Mouse (Mus musculus) midbrain, embryonic 13.5 days (tissue): ENCODE measurements around the gene Impdh2. TPM values are rescaled to one million over a fixed set of nuclear protein-coding genes. Genes with fewer than 3 reads are reported as not detected.

Source experiments
- ATAC-seq: fragments of 200-750 bp; cut with Nextera tagmentation; 2 replicates; pipeline ENCODE4 v1.8.0; 2017; ENCODE audit warnings: mild to moderate bottlenecking, moderate TSS enrichment, moderate library complexity
- H3K27ac ChIP-seq: fragments of 300-500 bp; sonication (generic); 2 replicates; pipeline ENCODE4 v1.5.1; 2015; ENCODE audit warnings: inconsistent platforms, mild to moderate bottlenecking, moderate library complexity
- H3K27me3 ChIP-seq: fragments of 300-500 bp; sonication (generic); 2 replicates; pipeline ENCODE4 v1.6.1; 2015; ENCODE audit warnings: mild to moderate bottlenecking, inconsistent platforms
- H3K36me3 ChIP-seq: fragments of 300-500 bp; sonication (generic); 2 replicates; pipeline ENCODE4 v1.6.1; 2015; ENCODE audit warnings: mild to moderate bottlenecking, inconsistent platforms
- H3K4me1 ChIP-seq: fragments of 300-500 bp; sonication (generic); replicated peaks from 2 replicates; pipeline ENCODE4 v1.6.1; 2015; ENCODE audit warnings: inconsistent platforms
- H3K4me2 ChIP-seq: fragments of 300-500 bp; sonication (generic); replicated peaks from 2 replicates; pipeline ENCODE4 v1.6.1; 2015; ENCODE audit warnings: moderate library complexity, mild to moderate bottlenecking, inconsistent platforms
- H3K4me3 ChIP-seq: fragments of 300-500 bp; sonication (generic); replicated peaks from 2 replicates; pipeline ENCODE4 v1.5.1; 2015; ENCODE audit warnings: mild to moderate bottlenecking, inconsistent platforms
- H3K9ac ChIP-seq: fragments of 300-500 bp; sonication (generic); replicated peaks from 2 replicates; pipeline ENCODE4 v1.6.1; 2015; ENCODE audit warnings: mild to moderate bottlenecking, inconsistent platforms
- H3K9me3 ChIP-seq: fragments of 300-500 bp; sonication (generic); 2 replicates; pipeline ENCODE4 v1.6.1; 2016; ENCODE audit warnings: mild to moderate bottlenecking, inconsistent platforms
- WGBS: fragments of 180-500 bp; shearing (Covaris S2); methylation state at CpG from one replicate; pipeline ENCODE4 v1.1.7; 2015; 5-methylcytosine and 5-hydroxymethylcytosine counted together
- polyA plus RNA-seq: library from polyadenylated mRNA; unstranded; fragments of >200 nt; fragmentation: Nextera tagmentation; extraction: Ambion mirVana; gene quantifications from 2 replicates; pipeline ENCODE4 v1.2.1, GENCODE M21; 2015

The Impdh2 gene
- polyA plus RNA-seq, 1 experiment from 2014 or later, result 115 TPM

- Histone ChIP-seq H3K4me1 (peaks cover 14% of the 10 kb centered on the region), H3K4me3 (no peak overlapping the region), H3K36me3 (peaks cover 78% of the 10 kb centered on the region), H3K27me3 (no peaks in the 10 kb centered on the region), H3K9ac (no peak overlapping the region), H3K4me2 (no peak overlapping the region), H3K9me3 (no peaks in the 10 kb centered on the region), H3K27ac (no peak overlapping the region)
- 92% methylated on average over 4 of the region's 4 CpGs for WGBS
- ATAC-seq, result no peak
Measured at GRCm38 (mm10) chr9:108559169-108559568, 917 bp upstream of the Impdh2 start.

GRCm38 (mm10) chr9:108563671-108564070 is 3.6 kb downstream of the Impdh2 start:
- no peak overlapping the region for H3K27ac ChIP-seq
- H3K4me3 ChIP-seq, result no peak overlapping the region
- no peak overlapping the region for H3K4me2 ChIP-seq
- H3K9ac ChIP-seq, result no peak overlapping the region
- H3K27me3 ChIP-seq, result no peaks in the 10 kb centered on the region
- ATAC-seq, result no peak
- WGBS, result 95% methylated on average over 8 of the region's 8 CpGs
- H3K9me3 ChIP-seq, result no peaks in the 10 kb centered on the region
- peaks cover 36% of the 10 kb centered on the region for H3K4me1 ChIP-seq
- peaks cover 56% of the 10 kb centered on the region for H3K36me3 ChIP-seq

- ATAC-seq, result no peak
- no peak overlapping the region for H3K4me3 ChIP-seq
Measured at GRCm38 (mm10) chr9:108564131-108564530, 4.0 kb downstream of the Impdh2 start.

GRCm38 (mm10) chr9:108565881-108566814 is 6.1 kb downstream of the Impdh2 start:
- Histone ChIP-seq H3K4me2 (peak overlapping the region; percentile 94), H3K9me3 (no peaks in the 10 kb centered on the region), H3K27me3 (no peaks in the 10 kb centered on the region), H3K27ac (peak overlapping the region; percentile 97), H3K4me3 (peak overlapping the region; percentile 80), H3K9ac (peak overlapping the region; percentile 88), H3K36me3 (peaks cover 52% of the 10 kb centered on the region), H3K4me1 (peaks cover 50% of the 10 kb centered on the region)
- WGBS, result 13% methylated on average over 35 of the region's 35 CpGs
- ATAC-seq, result no peak

More at GRCm38 (mm10) chr9:108564131-108564530, 4.0 kb downstream of the Impdh2 start:
- Histone ChIP-seq H3K27me3 (no peaks in the 10 kb centered on the region), H3K27ac (no peak overlapping the region), H3K4me1 (peaks cover 39% of the 10 kb centered on the region), H3K4me2 (no peak overlapping the region), H3K9me3 (no peaks in the 10 kb centered on the region), H3K9ac (no peak overlapping the region), H3K36me3 (peaks cover 52% of the 10 kb centered on the region)
- 96% methylated on average over 7 of the region's 7 CpGs for WGBS

- peak; percentile 85 for ATAC-seq
- peaks cover 54% of the 10 kb centered on the region for H3K36me3 ChIP-seq
- H3K9me3 ChIP-seq, result no peaks in the 10 kb centered on the region
- H3K4me2 ChIP-seq, result peak within 1 kb of the TSS; percentile 94
- peak within 1 kb of the TSS; percentile 88 for H3K9ac ChIP-seq
- H3K27me3 ChIP-seq, result no peaks in the 10 kb centered on the region
- H3K4me3 ChIP-seq, result peak within 1 kb of the TSS; percentile 80
- WGBS, result under 1% methylated on average over 73 of the region's 73 CpGs
- peak within 1 kb of the TSS; percentile 97 for H3K27ac ChIP-seq
- H3K4me1 ChIP-seq, result peaks cover 42% of the 10 kb centered on the region
Measured at GRCm38 (mm10) chr9:108566815-108567776, 7.0 kb downstream of the Impdh2 start, which contains the start of gene Ndufaf3. TSS of gene Ndufaf3 (minus strand) at chr9:108567434.

GRCm38 (mm10) chr9:108567931-108568419 is 7.9 kb downstream of the Impdh2 start:
- WGBS, result 9% methylated on average over 18 of the region's 18 CpGs
- Histone ChIP-seq H3K4me3 (peak overlapping the region; percentile 80), H3K36me3 (peaks cover 55% of the 10 kb centered on the region), H3K9me3 (no peaks in the 10 kb centered on the region), H3K27me3 (no peaks in the 10 kb centered on the region), H3K4me2 (peak overlapping the region; percentile 94), H3K27ac (peak overlapping the region; percentile 97), H3K4me1 (peaks cover 46% of the 10 kb centered on the region), H3K9ac (peak overlapping the region; percentile 88)
- no peak for ATAC-seq

- H3K4me3 ChIP-seq, result peak overlapping the region; percentile 80; the same call in 1 of the 2 replicates
- H3K9me3 ChIP-seq, result no peaks in the 10 kb centered on the region
- no peak overlapping the region for H3K27ac ChIP-seq
- peak overlapping the region; percentile 88 for H3K9ac ChIP-seq
- H3K27me3 ChIP-seq, result no peaks in the 10 kb centered on the region
- peaks cover 50% of the 10 kb centered on the region for H3K4me1 ChIP-seq
- WGBS, result 82% methylated on average over 17 of the region's 17 CpGs
- no peak for ATAC-seq
- peaks cover 56% of the 10 kb centered on the region for H3K36me3 ChIP-seq
- peak overlapping the region; percentile 94 for H3K4me2 ChIP-seq
Measured at GRCm38 (mm10) chr9:108568511-108568921, 8.4 kb downstream of the Impdh2 start.

- H3K27ac ChIP-seq, result peak within 1 kb of the TSS; percentile 70
- no peaks in the 10 kb centered on the region for H3K27me3 ChIP-seq
- peak within 1 kb of the TSS; percentile 94 for H3K4me2 ChIP-seq
- WGBS, result 6% methylated on average over 42 of the region's 42 CpGs
- no peaks in the 10 kb centered on the region for H3K9me3 ChIP-seq
- H3K4me3 ChIP-seq, result peak within 1 kb of the TSS; percentile 58
- ATAC-seq, result peak; percentile 74
- H3K36me3 ChIP-seq, result peaks cover 55% of the 10 kb centered on the region
- peak within 1 kb of the TSS; percentile 71 for H3K9ac ChIP-seq
- peaks cover 61% of the 10 kb centered on the region for H3K4me1 ChIP-seq
Measured at GRCm38 (mm10) chr9:108569381-108570206, 9.5 kb downstream of the Impdh2 start, which contains the start of gene Dalrd3. TSS of gene Dalrd3 (plus strand) at chr9:108569886.

- Histone ChIP-seq H3K9me3 (no peaks in the 10 kb centered on the region), H3K36me3 (peaks cover 55% of the 10 kb centered on the region), H3K4me2 (peak overlapping the region; percentile 93), H3K4me3 (peak overlapping the region; percentile 58), H3K9ac (peak overlapping the region; percentile 71), H3K4me1 (peaks cover 69% of the 10 kb centered on the region), H3K27ac (peak overlapping the region; percentile 70), H3K27me3 (no peaks in the 10 kb centered on the region)
- 2% methylated on average over 40 of the region's 40 CpGs for WGBS
- ATAC-seq, result no peak; the same call in 1 of the 2 replicates
Measured at GRCm38 (mm10) chr9:108570207-108570896, 10.3 kb downstream of the Impdh2 start.

GRCm38 (mm10) chr9:108571401-108571973 is 11.4 kb downstream of the Impdh2 start:
- no peak overlapping the region for H3K27ac ChIP-seq
- H3K4me1 ChIP-seq, result peaks cover 70% of the 10 kb centered on the region
- ATAC-seq, result no peak
- H3K4me2 ChIP-seq, result 0 out of 2 replicates have a peak overlapping the region, but pooled peaks have one; percentile 93
- H3K4me3 ChIP-seq, result no peak overlapping the region
- no peak overlapping the region for H3K9ac ChIP-seq
- no peaks in the 10 kb centered on the region for H3K27me3 ChIP-seq
- no peaks in the 10 kb centered on the region for H3K9me3 ChIP-seq
- 94% methylated on average over 16 of the region's 16 CpGs for WGBS
- H3K36me3 ChIP-seq, result peaks cover 58% of the 10 kb centered on the region
